Mouse (Mus musculus) layer of hippocampus, postnatal 25 days (tissue): ENCODE measurements around the gene Itga8. TPM values are rescaled to one million over a fixed set of nuclear protein-coding genes. Genes with fewer than 3 reads are reported as not detected.
A peak's percentile ranks its signal among the peaks of the same experiment; 100 is the strongest.

ENCODE experiments used
- DNase-seq, 2 experiments: peaks; one replicate each; pipeline ENCODE4 v3.0.0; 2022; ENCODE audit warnings: mixed read lengths in 2 of 2, low spot score in 1 of 2; ENCODE audit errors: extremely low spot score in 1 of 2
- total RNA-seq, 2 experiments: library from RNA; stranded (reverse); gene quantifications; 2 replicates each; pipeline ENCODE4 v1.2.3; 2021

The Itga8 gene
- 10 to 100 TPM; 15.9 to 30.4 TPM for total RNA-seq

DNA sequence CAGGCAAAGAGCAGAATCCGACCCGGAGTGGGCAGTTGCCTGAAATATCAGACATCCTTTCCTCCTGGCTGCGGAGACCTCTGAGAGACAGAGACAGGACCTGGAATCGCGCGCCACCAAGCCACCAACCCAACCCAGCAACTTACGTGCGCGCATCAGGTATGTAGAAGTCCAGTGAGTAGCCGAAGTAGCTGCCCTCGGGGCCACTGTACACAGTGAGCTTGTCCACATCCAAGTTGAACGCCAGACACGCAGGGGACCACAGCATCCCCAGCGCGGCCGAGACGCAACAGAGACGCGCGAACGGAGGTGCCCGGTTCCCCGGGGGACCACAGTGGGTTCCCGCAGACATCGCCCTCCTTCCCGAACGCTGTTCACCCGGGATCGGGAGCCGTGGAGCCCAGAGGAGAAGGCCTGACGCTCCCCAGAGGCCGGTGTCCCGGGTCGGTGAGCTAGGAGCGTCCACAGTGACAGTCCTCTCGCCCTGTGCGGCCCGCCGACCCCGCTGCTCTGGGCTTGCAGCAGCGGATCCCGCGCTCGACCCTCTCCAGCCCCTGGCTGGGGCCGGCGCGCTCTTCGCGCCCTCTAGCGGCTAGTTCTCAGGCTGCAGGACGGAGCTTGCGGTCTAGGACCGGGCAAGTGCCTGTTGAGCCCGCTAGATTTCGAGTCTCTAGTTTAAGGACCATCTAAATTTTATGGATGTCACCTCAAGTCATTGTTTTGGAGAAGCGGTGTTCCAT is at the start of gene Itga8:
Gene Itga8, minus strand, starts transcription at position 492 of the 740 bp plus-strand sequence.
- peak; percentile 92 to 95 for DNase-seq

DNA sequence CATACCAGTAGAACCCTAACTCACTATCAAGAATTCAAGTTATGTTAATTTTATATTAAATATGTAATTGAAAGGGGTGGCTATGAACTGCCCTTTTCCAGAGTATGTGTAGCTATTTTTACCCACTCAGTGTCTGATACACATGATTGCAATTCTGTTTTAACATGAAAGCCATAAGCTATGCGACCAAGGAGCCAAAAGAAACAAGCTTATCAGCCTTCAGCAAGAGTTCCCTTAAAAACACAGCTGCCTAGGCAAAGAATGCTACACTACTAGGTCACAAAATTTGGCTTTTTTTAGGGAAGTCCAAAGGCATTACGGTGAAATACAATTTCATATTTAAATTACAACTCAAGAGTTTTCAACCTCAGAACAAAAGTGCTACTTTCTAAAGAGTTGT is 47.2 kb upstream of the Itga8 start:
- DNase-seq: no peak

DNA sequence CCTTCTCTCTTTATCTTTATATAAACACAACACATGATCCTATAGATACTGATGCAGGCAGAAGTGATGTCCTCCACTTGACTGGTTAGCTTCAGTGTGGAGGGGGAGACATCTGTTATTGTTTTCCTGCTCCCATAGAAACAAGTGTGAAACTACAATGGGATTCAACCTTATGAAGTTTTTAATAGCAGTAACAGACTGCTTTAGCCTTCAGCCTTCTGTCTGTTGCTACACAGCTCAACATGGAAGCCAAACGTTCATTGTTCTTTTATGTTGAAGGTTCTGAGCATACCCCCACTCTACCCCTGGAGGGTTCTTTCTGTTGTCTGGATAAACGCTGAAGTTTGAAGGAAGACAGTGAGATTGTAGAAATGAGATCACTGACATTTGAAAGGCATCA is 30.2 kb upstream of the Itga8 start:
- DNase-seq: no peak

DNA sequence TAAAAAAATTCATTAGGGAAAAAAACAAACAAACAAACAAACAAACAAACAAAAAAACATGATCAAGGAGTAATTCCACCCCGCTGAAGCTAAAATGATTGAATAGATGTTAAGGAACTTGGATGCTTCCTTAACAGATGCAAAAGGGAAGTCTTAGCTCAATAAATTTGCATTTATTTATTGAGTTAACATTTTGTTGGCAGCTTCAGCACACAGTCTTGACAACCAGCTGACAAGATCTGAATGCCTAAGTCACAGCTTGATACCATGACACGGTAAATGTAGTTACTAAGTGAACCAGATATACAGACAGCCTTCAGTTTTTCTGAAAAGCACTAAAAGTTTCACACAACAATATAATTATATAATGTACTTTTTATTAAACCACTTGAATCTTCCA is 27.9 kb upstream of the Itga8 start:
- DNase-seq: no peak

DNA sequence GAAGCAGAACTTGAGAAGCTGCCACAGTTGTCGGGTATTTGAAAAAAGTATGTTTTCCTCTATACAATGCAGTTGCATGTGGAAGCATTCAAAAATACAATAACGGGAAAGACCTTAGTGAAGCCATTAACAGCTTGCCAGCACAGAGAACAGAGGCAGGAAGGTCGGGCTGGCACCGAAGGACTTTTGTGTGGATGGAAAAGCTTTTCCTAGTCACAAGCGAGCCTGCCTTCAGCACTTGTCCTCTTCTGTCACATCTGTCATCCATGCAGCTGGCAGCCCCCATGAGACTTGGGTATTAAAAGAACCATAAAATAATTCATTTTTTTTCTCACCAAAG is 27.3 kb upstream of the Itga8 start:
- DNase-seq: no peak

DNA sequence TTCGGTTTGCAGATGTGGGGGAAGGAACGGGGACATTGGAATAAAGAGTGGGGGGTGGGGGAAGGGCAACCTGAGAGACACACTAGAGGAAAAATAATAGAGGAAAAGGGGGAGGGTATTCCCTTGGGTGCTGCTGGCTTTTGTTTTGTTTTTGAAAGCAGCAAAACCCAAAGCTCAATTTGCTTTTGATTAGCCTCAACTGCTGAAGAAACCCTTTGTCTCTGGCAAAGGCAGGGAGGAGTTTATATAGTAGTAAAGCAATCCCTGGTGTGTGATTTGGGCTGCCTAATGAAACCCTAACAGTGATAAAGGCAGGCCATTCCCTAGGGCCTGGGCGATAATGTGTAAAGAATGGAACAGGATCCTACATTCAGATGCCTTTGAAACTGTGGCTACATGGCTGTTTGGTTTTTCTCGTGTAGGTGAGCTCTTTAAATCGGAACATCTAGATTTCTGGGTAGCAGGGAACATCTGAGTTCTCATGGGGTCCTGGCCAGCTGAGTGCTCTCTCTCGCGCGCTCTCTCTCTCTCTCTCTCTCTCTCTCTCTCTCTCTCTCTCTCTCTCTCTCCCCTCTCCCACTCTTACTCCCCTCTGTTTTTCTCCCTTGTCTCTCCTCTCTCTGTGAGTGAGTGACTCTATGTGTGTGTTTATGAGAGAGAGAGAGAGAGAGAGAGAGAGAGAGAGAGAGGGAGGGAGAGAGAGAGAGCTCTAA is 26.8 kb upstream of the Itga8 start:
- DNase-seq: no peak

DNA sequence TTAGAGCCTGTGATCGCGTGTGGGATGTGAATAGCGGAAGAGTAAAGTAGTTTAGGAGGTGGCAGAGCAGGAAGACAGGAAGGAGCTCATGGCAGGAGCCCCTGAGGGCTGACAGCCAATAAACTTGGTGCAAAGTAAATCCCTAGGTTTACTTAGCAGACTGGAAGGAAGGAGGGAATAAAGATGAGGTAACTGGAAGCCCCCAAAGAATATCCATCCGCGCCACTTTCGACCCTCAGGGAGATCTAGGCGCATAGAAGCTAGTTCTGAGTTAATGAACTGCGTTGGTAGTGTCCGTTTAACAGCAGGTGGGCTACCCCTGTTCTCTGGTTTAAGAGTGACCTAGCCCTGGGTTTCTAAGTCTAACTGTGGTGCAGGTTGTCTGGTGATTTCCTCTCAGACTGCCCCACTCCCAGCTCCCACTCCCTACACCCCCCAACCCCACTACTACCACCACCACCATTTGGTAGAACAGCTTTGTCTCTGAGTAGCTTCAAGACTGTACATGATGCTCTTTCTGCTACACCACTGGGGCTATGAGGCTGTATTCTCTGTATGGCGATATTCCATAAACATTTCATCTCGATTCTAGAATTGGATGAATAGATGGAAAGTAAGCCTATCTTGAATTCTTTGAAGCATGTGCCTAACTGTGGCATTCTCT is 26.1 kb upstream of the Itga8 start:
- no peak for DNase-seq

DNA sequence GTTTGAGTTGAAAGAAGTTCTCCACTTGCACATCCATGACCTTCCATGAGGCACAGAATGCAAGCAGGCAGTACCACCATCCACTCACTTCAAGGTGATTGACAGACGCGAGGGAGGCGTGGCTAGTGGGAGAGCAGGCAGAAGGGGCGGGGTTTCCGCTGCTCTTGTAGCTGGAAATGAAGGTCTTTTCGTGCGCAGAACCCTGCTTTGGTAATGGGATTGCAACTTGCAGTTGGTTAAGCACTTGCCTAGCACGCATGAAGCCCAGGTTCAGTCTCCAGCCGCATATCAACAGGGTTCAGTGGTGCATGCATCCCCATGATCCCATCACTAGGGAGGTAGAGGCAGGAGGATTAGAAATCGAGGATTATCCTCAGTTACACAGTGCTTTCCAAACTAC is 25.5 kb upstream of the Itga8 start:
- DNase-seq: no peak

DNA sequence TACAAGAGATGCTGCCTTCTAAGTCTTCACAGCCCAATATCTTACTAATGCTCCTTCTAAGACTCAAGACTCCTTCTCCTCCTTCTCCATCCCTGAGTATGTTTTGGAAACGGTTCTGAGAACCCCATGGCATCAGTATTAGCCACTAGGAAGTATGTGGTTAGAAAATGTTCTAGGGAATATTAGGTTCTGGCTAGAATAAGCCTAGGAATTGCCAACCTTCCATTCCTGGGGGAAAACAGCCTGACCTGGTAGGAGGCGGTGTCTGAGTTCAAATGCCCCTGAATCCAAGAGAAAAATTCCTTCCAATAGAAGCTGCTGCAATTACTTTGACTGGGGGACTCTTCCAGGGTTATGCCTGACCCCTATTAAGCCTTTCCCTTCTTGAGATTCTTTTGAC is 24.1 kb upstream of the Itga8 start:
- no peak for DNase-seq

DNA sequence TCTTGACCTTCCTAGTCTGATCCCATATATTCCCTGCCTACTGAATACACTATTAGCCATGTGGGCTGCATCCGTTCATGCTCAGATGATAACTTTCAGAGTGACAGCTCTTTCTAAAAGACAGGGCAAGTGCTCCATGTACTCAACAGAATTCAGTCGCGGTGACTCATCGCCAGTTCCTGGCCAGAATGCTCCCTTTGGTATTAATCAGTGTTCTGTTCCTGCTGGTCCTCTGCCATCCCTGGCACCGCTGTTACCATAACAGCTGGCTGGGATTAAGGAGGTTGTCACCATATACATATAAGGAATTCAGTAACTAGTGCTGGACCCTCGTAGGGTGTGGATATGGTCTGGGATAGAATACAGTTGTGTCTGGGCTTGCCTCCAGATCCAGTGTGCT is 23.7 kb upstream of the Itga8 start:
- peak in 1 of 2 experiments; percentile 31 for DNase-seq

DNA sequence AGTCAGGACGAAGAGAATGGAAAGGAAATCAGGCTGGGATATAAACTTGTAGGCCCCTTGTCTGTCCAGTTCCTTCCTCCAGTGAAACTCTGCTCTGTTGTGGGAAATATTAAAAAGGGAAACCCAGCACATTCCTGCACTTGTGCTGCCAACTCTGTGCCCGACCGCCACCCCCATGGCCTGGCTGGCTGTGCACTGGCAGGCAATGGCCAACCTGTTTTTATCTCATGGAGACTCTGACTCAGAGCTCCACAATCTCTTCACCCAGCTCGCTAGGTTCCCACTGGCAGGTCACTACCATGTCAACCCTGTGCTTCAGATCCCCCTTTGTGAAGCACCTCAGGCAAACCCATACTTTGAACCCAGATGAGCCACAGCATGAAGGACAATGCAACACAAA is 19.2 kb upstream of the Itga8 start:
- no peak for DNase-seq

DNA sequence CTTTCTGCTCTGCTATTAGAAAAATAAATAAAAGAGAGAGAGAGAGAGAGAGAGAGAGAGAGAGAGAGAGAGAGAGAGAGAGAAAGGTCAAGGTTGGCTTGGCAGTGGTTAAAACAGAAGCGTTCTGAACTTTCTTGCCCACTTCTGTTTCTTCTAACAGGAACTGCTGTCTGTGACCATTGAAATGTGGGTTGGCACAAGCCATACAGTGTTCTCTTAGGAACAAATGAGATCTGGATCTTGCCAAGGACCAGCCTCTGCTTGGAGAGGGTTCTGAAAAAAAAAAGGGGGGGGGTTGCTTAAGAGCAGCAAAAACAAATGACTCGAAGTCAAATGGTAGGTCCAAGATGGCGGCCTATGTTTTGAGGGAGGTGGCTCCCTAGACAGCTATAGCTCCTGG is 17.0 kb upstream of the Itga8 start:
- no peak for DNase-seq

DNA sequence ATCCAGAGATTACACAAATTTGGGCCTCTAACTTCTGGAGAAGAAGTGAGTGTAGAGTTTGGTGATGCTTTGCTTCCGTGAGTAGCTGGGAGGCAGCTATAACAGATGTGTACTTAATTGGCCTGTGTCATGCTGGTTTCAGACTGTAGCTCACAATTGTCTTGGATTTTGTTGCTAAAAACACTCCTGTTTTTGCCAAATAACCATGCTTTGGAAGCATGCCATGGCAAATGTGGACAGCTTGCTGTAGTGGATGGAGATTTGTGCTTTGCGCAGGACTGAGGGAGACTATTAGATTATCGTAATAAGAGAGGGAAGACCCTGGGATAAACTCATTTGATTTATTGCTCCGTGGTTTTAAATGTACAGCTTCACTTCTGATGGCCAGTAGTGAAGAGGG is 16.3 kb upstream of the Itga8 start:
- DNase-seq: no peak

DNA sequence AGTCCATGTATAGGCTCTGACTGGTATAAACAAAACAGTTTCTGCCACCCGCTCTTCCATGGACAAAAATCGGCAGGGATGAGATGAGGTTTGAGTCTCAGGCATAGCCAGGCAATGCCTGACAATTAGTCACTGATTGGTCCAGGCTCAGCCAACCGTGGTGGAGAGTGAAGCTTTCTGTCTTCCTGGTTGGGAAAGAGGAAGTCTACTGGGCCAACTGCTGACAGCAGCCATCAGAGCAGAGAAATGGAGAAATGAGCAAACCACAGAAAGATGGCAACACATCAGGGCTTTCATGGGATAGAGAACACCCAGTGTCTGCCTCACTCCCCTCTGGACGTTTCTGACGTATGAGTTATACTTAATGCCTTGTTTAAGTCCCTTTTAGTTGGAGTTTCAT is 15.6 kb upstream of the Itga8 start:
- DNase-seq: no peak

DNA sequence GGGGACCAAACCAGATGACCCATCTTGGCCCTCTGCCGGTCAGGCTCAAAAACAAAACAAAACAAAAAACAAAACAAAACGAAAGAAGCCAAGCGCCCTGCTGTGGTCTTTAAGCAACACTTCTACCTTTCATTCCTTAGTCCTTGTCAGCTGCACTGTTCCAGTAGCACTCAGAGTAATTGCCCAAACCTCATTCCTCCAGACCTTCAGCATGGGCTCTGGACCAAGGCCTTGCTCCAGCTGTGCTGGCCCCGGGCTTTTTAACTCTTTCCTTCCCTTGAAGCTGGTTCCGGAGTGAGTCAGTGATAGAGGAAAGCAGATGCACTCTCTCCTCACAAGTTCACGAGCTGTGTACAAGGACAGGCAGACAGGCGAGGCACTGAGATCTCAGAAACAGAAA is 14.6 kb upstream of the Itga8 start:
- no peak for DNase-seq

DNA sequence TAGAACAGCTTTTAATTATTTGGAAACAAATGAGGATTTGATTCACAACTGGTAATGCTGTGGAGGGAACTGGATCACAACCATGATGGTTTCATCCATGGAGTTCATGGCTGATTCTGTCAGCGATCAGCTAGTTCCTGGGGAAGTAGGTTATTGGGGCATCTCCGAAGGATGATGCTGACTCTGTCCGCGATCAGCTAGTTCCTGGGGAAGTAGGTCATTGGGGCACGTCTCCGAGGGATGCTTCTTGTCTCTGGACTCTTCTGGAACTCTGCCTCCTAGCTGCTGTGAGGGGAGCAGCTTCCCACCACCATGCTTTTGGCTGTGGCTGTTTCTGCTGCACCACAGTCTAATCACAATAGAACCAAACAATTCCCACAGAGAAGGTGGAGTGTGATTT is 12.3 kb upstream of the Itga8 start:
- no peak for DNase-seq

DNA sequence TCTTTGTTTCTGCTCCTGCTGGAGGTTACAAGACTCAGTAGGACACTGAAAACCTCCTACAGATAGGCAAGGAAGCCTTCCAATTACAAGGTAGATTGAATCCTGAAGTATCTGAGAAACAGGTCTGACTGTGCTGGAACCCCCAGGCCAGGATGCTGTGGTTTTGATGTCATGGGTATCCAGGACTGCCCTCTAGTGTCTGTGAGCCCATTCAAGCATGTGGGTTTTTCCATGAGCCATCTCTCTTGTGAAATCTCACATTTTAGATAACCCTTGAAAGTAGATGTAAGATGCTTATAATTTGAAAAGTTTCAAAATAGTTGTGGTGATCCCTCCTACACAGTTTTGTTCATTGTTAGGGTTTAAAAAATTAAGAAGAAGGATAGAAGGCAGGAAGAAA is 6.7 kb upstream of the Itga8 start:
- DNase-seq: no peak

DNA sequence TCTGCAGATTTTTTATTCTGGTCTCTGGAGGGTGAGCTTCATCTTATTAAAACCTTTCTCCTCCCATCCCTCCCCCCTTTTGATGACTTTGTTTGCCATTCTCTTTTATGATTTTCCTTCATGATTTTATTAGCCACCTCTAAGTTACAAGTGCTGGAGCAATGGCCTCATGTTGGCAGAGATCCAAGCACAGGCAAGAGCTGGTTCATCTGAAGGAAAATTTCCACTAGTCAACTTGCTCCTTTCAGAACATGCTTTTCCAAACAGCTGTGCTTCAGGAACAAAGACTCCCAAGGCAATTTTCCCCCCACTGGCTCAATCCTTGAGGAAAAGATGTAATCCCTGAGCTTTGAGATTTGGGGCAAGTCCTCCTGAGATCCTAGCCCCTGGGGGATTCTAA is 5.6 kb upstream of the Itga8 start:
- no peak for DNase-seq

DNA sequence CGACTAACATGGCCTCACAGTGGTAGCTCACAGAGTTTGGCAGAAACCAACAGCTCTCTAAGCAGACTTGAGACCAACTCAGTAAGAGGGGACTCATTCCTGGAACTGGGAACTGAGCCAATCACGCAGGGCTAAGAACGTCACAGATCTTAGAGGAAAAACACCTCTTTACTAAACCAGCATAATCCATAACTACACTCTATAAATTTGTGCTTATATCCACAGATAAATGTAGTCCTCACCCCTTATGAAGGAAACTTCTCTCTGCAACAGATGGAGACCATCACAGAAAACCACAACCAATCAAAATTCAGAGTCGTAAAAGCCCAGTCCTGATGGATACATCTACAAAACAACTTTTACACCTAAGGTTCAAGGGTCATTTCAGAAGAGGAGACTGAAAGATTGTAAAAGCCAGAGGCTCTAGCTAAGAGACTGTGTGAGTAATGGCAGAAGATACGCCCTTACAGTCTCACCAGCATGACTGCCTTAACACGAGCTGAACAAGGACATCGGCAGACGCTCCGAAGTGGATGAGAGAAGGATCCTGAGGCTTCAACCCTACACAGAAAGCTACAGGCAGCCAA is 3.4 kb upstream of the Itga8 start:
- no peak for DNase-seq

DNA sequence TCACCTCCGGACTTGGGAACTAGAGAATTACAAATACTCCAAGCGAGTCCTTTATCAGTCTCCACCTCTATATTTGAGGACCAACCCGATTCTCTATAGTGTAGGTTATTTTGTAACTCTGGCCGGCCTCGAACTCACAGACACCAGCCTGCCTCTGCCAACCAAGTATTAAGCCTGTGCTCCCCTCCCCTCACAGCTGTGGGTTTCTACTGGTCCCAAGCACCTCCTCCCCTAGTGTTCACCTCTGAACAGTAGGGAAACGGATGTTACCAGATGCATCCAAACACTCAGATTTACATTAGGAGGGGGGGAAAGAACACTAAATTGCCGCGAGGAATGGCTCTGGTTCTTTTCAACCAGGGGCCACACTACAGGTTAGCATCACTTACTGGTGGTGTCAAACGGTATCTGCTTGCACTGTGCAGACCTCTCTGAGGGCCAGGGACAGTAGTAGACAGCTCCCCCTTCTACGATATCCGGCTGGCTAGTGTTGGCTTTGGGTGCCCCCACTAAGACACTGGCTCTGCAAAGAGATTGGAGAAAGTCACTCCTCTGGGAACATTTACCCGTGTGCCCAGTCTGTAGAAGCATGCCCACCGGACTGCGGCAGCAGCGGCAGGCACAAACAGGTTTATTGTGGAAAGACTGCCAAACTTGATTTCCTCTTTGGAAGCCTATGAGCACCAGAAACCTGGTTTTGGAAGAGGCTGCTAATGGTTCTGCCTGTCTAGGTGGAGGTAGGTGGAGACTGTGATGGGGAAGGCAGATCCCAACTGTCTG is 1.1 kb downstream of the Itga8 start:
- DNase-seq: peak in 1 of 2 experiments; percentile 31

DNA sequence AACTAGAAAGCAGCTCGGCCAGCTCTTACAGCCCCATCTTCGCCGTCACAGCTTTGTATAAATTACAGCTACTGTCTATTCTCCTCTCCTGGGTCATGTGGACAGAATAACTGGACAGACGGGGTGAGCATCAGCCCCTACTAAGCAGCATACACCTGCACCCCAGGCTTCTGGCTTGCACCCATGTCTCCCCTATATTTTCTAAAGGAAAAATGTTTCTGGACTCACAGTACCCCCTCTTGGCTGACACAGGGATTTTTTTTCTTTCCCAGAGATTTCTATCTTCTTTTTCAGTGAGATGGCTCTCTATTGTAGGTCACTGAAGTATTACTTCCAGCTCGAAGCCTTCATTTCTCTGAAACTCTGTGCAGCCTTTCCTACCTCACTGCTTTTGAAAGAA is 4.4 kb downstream of the Itga8 start:
- DNase-seq: no peak
